ENCODE assay signal across 8 mouse cellular contexts in the genomic region with DNA sequence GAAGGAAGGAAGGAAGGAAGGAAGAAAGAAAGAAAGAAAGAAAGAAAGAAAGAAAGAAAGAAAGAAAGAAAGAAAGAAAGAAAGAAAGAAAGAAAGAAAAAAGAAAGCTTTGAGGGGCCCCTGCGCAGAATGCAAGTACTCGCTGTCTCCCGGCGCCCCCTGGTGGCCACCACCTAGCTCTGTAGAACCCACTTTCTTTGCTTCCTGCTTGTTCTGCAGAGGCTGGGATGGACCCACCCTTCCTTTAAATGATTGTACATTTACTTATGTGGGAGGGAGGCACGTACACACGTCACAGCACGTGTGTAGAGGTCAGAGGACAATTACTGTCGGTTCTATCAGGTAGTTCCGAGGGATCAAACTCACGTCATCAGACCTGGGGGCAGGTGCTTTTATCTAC. TPM values are rescaled to one million over a fixed set of nuclear protein-coding genes. Genes with fewer than 3 reads are reported as not detected.
DNase-seq lines count a peak whose midpoint lies in the region; ATAC-seq and TF ChIP-seq lines count a peak whose summit lies in the region.

No protein-coding gene starts in this region.

- no peak overlapping the region for H3ac ChIP-seq in C2C12 (ENCODE audit: control insufficient read depth, insufficient read length, low read depth)

- no peaks in the 10 kb centered on the region for H3K79me2 ChIP-seq in C2C12 (ENCODE audit: control insufficient read depth, insufficient read depth)

- no peaks in the 10 kb centered on the region; the same call in 1 of the 2 replicates for H3K4me1 ChIP-seq in lung, embryonic 16.5 days (replicated peaks; ENCODE audit: control insufficient read depth, insufficient read depth, low read length)
- peaks cover 11% of the 10 kb centered on the region for H3K4me1 ChIP-seq in thymus, adult 2 months (replicated peaks; ENCODE audit: control insufficient read depth, insufficient read depth, low read length)

- no peaks in the 10 kb centered on the region for H3K9me3 ChIP-seq in lung, embryonic 16.5 days (ENCODE audit: control insufficient read depth, low read length)

- ATAC-seq in lung, embryonic 16.5 days (ENCODE audit: low read depth), result peak; percentile 71

- no peak for TF ChIP-seq POLR2A in thymus, adult 2 months (IDR thresholded peaks at IDR 0.05; ENCODE audit: control insufficient read depth, extremely low read depth, insufficient read depth, low read length, poor library complexity)

- no peak overlapping the region for H3K9ac ChIP-seq in lung, embryonic 16.5 days (ENCODE audit: low read length)

- WGBS in lung, embryonic 16.5 days, result 13% methylated on average over 10 of the region's 10 CpGs
- WGBS in thymus, adult 2 months, result 15% methylated on average over 10 of the region's 10 CpGs

- TF ChIP-seq CTCF in C2C12 (IDR thresholded peaks at IDR 0.05; ENCODE audit: control insufficient read depth, insufficient read depth, insufficient read length), result peak; percentile 64
- peak; percentile 87 for TF ChIP-seq CTCF in thymus, adult 2 months (IDR thresholded peaks at IDR 0.05; ENCODE audit: borderline replicate concordance, control insufficient read depth, extremely low read depth, insufficient read depth, low read length, poor library complexity)

- no peak overlapping the region for H3K27ac ChIP-seq in lung, embryonic 16.5 days (ENCODE audit: low read length)
- H3K27ac ChIP-seq in thymus, adult 2 months (ENCODE audit: control insufficient read depth, insufficient read depth, low read length), result no peak overlapping the region

- H3K36me3 ChIP-seq in C2C12 (ENCODE audit: control insufficient read depth, insufficient read depth), result peaks cover 5% of the 10 kb centered on the region
- H3K36me3 ChIP-seq in lung, embryonic 16.5 days (ENCODE audit: control insufficient read depth, insufficient read depth, low read length), result peaks cover 18% of the 10 kb centered on the region
- peaks cover 19% of the 10 kb centered on the region for H3K36me3 ChIP-seq in thymus, adult 2 months (ENCODE audit: control insufficient read depth, insufficient read depth, low read length)

- H3K4me3 ChIP-seq in C2C12 (ENCODE audit: insufficient read depth, poor library complexity, severe bottlenecking), result no peak overlapping the region
- H3K4me3 ChIP-seq in lung, embryonic 16.5 days (ENCODE audit: low read length), result no peak overlapping the region
- H3K4me3 ChIP-seq in thymus, adult 2 months (ENCODE audit: control insufficient read depth, insufficient read depth, low read length), result no peak overlapping the region

- no peak overlapping the region for H3K4me2 ChIP-seq in lung, embryonic 16.5 days (ENCODE audit: low read depth, low read length)

- no peaks in the 10 kb centered on the region for H3K27me3 ChIP-seq in C2C12 (ENCODE audit: control insufficient read depth, insufficient read depth, insufficient read length)
- no peaks in the 10 kb centered on the region for H3K27me3 ChIP-seq in lung, embryonic 16.5 days (ENCODE audit: control insufficient read depth, insufficient read depth, low read depth, low read length)
- no peaks in the 10 kb centered on the region for H3K27me3 ChIP-seq in thymus, adult 2 months (ENCODE audit: control insufficient read depth, insufficient read depth, low read length)

- DNase-seq in adipocyte (ENCODE audit: low spot score), result peak; percentile 76
- DNase-seq in embryo, embryonic 10.5 days (ENCODE audit: low spot score), result peak; percentile 81
- DNase-seq in gastrocnemius, postnatal 4 days (ENCODE audit: low spot score in 2 of 2), result peak; percentile 74 to 86
- DNase-seq in kidney, postnatal 25 days, result peak; percentile 86 to 90
- DNase-seq in ovary, postnatal 36 days (ENCODE audit: low spot score), result peak; percentile 78
- peak; percentile 78 for DNase-seq in thymus, adult 2 months

- no peaks in the 10 kb centered on the region for H3K79me3 ChIP-seq in C2C12 (ENCODE audit: low read depth)

TF ChIP-seq in C2C12, 6 proteins besides CTCF, POLR2A, EP300 and RAD21:
- TF ChIP-seq MYOD1 (IDR thresholded peaks at IDR 0.05; ENCODE audit: control insufficient read depth, insufficient read length, low read depth) (no peak), MAX (IDR thresholded peaks at IDR 0.05) (no peak), FOSL1 (IDR thresholded peaks at IDR 0.05; ENCODE audit: insufficient read depth, low read length, poor library complexity, severe bottlenecking) (no peak), CEBPB (IDR thresholded peaks at IDR 0.05; ENCODE audit: low read depth) (no peak), MYOG (IDR thresholded peaks at IDR 0.05; ENCODE audit: control insufficient read depth, extremely low read depth, insufficient read length) (no peak)

RNA-seq across cellular contexts. Expression of a gene that starts 23.2 kb away (rescaled TPM):
- 32.4 TPM for polyA plus RNA-seq in C2C12 (2012; fragmentation: generic; extraction: Trizol)
- total RNA-seq in gastrocnemius, postnatal 4 days (2021), result 10 to 100 TPM; 29.0 to 29.9 TPM
- polyA plus RNA-seq in lung, embryonic 16.5 days (2015; fragmentation: Nextera tagmentation; extraction: Ambion mirVana), result 35.3 and 35.6 TPM in 2 replicates
- polyA plus RNA-seq in thymus, adult 2 months (2012; rRNA removed), result 93.4 and 94.2 TPM in 2 replicates

RNA-seq across cellular contexts. Expression of a gene that starts 35.9 kb away (rescaled TPM):
- 3.5 TPM for polyA plus RNA-seq in C2C12 (2012; fragmentation: generic; extraction: Trizol)
- total RNA-seq in gastrocnemius, postnatal 4 days (2021), result 10 to 100 TPM; 13.0 to 14.2 TPM
- polyA plus RNA-seq in lung, embryonic 16.5 days (2015; fragmentation: Nextera tagmentation; extraction: Ambion mirVana), result 8.5 and 10.4 TPM in 2 replicates
- polyA plus RNA-seq in thymus, adult 2 months (2012; rRNA removed), result 4.9 and 8.6 TPM in 2 replicates
